Mouse (Mus musculus) embryonic stem cell, embryonic (primary cell): ENCODE measurements around the gene Kyat3.
"Not testable (repeated sequence)": the region's sequence is repeated elsewhere in the genome, so short reads cannot be mapped to it uniquely, and the experiment has no call there.

ENCODE experiments used
- CTCF ChIA-PET, 4 experiments: fragments of 300-600 bp in 2 of 4; fragments of 350-600 bp in 2 of 4; sonication (Branson Sonifier 250); formaldehyde crosslinking; loops; one replicate each; lab custom pipeline; 2022; ENCODE audit warnings: inconsistent platforms in 2 of 4; lab: Charles Lee
- POLR2A ChIA-PET, 4 experiments: fragments of 300-600 bp in 2 of 4; fragments of 350-600 bp in 2 of 4; sonication (Branson Sonifier 250); formaldehyde crosslinking; loops; one replicate each; lab custom pipeline; 2022; ENCODE audit warnings: antibody characterized with exemption in 4 of 4, inconsistent platforms in 1 of 4; lab: Charles Lee

Gene Kyat3

DNA sequence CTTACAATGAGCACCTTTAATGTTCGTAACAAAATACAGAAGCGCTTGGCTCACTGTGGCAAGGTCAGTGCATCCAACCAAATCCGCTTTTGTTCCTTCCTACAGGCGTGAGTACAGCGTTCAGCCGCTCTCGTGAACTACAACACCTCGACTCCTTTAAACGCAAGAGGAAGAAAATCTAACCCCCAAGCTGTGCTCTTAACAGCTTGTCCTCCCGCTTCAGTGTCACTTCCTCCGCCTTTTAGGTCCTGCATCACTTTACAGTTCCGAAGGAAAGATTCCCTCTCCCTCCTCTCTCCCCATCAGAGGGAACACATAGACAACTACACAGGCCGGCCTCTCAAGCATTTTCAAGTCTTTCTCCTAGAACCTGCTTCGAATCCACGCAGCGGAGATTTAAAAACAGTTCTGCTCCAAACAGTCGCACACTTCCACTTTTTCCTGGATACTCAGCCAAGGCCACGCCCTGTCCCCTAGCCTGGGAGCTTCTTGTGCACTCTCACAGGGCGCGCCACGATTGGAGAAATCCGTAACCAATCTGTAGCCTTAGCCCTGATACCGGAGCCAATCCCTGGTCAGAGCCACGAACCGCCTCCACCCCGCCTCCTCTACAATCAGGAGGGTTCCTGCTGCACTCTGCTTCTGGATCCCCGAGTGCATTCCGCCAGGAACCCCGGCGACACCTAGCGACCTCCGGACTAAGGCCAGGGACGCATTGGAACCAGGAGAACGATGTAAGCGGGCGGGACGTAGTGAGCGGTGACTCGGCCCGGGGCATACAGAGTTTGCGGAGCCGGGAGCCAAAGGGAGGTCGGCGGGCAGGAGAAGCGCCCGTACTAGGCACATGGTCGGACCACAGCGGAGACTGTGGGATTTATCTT lies at the start of gene Kyat3:
Gene Kyat3, plus strand, starts transcription at position 610 of the 881 bp plus-strand sequence.
- POLR2A ChIA-PET: interaction anchor here in 3 of 4 experiments (0.6 to 3.5 kb wide), 34 partner anchors 8 to 1503 kb away, joined by 3 to 26 read pairs (median 4); partner anchors contain the start of genes Gtf2b (in 2 of the 3) and Pkn2 (in 1 of the 3)
- CTCF ChIA-PET: interaction anchor here (0.5 to 4.7 kb wide), 15 partner anchors 8 to 1220 kb away, joined by 3 to 50 read pairs (median 4); no protein-coding TSS in a partner anchor

DNA sequence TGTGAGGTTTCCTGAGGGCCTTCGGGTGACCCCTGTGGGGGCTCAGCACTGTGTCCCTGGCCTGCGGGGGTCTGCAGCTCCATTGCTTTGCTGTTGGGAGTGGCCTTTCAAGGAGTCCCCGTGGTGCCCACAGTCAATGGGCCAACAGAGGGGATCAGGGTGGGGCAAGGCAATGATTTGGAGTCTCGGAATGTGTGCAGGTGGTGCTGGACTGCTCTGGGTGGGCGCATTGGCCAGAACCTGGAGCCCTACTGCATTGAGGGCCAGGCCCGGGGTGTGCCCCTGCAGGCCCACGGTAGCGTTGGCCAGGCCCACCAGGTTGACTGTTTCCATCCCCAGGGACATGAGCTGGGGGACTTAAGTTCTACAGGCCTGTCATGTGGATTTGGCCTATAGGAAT lies 36.1 kb upstream of the Kyat3 start:
- ChIA-PET POLR2A (no interaction called here), CTCF (no interaction called here)

DNA sequence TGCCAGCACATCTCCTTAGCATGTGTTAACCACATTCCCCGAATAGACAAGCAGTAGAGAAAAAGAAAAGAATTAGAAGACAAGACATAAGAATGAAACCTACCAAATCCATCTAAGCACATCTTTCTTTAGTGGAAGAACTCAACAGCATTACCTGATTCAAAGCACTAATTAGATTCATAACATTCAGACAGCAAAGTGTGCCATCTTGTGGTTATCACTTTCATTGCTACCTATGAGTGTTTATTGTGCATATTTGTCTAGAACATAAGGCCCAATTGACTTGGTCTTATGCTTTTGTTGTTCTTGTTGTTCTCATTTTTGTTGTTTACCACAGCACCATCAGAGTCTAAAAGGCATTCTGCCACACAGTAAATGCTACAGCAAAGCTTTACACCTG lies 26.2 kb upstream of the Kyat3 start:
- CTCF ChIA-PET: no interaction called here
- POLR2A ChIA-PET: no interaction called here

DNA sequence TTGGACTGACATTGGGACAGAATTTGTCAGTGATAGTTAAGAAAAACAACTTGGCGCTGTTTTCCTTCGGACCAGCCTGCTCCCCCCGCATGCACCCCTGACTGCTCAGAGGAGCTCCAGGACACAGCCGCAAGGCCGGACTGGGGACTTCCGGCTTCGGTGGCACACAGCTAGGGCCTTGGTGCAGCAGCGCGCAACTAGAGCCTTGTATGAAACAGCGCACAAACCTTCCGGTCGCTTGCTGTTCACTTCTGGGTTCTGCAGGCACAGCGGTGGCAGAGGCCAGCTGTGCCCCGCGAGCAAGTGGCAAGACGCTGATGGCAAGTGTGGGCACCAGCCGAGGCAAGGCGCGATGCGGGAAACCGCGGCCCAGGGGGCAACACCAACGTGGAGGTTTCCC lies 12.9 kb upstream of the Kyat3 start:
- ChIA-PET CTCF (interaction anchor here in 2 of 4 experiments (0.9 to 1.5 kb wide), 3 partner anchors 21 to 47 kb away, joined by 3 to 5 read pairs (median 4); no protein-coding TSS in a partner anchor), POLR2A (interaction anchor here (0.6 to 2.1 kb wide), 10 partner anchors 9 to 151 kb away, joined by 3 to 18 read pairs (median 4); partner anchors contain the start of gene Kyat3 (in 2 of the 4))

DNA sequence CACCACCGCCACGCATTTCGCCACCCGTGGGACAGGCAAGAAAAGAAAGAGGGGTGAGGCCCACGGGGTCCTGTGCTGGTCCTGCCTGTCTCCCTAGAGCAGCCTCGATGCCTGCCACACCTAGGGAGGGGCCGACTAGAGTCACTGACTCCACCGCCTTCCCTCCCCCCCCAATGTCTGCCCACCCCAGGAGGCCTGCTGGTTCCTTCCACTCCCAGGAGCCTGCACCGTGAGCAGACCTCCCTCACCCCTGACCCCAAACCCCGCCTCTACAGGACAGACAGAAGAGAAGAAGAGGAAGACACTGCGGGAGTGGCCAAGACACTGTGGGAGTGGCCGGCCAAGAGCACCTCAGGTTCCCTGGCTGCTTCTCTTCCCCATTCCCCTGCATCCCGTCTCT lies 12.5 kb upstream of the Kyat3 start:
- ChIA-PET POLR2A (interaction anchor here in 3 of 4 experiments (0.6 to 2.1 kb wide), 13 partner anchors 10 to 1868 kb away, joined by 3 to 18 read pairs (median 4); partner anchors contain the start of genes Kyat3 (in 3 of the 3) and Gbp7 (in 1 of the 3)), CTCF (interaction anchor here in 2 of 4 experiments (0.9 to 1.5 kb wide), 4 partner anchors 21 to 48 kb away, joined by 3 to 5 read pairs (median 4); no protein-coding TSS in a partner anchor)

DNA sequence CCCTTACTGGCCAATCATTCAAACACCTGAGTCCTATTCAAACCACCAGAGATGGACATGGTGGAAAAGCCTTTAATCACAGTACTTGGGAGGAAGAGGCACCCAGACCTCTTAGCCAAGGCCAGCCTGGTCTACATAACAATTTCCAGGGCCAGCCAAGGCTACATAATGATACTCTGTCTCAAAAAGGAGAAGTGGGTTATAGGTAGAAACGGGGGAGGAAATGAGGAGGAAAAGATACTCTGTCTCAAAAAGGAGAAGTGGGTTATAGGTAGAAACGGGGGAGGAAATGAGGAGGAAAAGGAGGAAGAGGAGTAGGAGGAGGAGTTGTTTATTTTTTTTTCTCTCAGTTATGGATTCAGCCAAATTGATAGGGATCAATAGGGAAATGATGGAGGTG lies 4.3 kb upstream of the Kyat3 start:
- POLR2A ChIA-PET: no interaction called here
- CTCF ChIA-PET: interaction anchor here in 2 of 4 experiments (0.6 to 1.0 kb wide), 2 partner anchors 12 to 13 kb away, joined by 3 read pairs; no protein-coding TSS in a partner anchor

DNA sequence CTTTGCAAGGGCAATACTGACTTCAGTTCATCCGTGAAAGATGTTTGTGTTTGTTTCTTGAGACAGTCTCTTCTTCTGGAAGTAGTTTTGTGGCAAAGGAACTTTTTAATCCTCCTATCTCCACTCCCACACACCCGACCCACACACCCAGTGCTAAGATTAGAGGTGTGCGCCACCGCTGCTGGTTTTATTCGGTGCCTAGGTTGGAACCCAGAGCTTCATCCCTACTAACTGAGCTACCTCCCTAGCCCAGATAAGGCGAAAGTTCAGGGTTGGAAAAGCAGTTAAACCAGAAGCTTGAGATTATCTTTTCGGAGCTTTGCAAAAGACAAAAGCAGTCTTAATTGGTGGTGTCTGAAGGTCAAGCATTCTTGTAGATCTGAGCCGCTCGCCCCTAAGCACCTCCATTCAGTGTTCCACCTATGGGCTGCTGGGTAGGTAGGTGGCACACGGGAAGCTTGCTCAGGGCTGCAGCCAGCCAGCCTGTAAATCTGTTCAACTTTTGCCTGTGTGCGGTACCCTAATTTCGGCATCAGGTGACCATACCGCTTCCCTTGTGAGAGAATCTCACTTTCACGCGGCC lies 647 bp downstream of the Kyat3 start:
- ChIA-PET POLR2A (interaction anchor here in 3 of 4 experiments (0.6 to 3.5 kb wide), 32 partner anchors 7 to 181 kb away, joined by 3 to 26 read pairs (median 4); partner anchors contain the start of genes Gtf2b (in 2 of the 3) and Pkn2 (in 1 of the 3)), CTCF (interaction anchor here (0.6 to 4.7 kb wide), 10 partner anchors 7 to 62 kb away, joined by 3 to 50 read pairs (median 4); no protein-coding TSS in a partner anchor)

DNA sequence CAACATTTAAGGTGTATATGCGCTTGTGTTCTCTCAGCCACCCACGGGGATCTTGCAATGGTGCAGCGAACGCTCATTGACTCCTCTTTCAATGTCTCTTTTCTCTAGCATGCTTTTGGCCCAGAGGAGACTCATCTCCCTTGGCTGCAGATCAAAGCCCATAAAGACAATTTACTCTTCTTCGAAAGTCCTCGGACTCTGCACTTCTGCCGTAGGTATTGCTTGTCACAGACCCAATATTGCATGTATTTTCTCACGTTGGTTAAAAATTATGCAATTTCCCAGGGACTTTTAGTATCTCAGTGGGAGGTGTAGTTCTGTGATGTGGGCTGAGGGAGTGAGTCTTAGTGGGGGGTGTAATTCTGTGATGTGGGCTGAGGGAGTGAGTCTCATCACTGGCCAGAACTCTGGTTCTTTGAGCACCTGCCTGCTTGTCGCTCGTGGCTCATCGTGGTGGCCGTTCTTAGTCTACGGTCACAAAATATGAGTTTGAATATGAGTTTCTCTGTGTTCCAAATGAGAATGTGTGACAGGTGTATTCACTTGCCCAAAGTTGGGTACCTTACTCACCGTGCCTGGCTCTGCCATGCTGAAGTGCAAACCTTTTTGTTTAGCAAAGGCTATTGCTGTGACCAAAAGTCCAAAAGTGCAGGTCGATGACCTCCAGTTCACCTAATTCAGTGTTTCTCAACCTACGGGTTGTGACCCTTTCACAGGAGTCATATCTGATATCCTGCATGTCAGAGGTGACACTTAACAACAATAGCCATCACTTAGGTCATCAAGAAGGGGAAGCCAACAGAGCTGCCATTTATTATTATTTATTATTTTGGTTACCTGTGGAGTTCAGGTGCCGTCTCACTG lies 6.0 kb downstream of the Kyat3 start:
- ChIA-PET CTCF (no interaction called here), POLR2A (interaction anchor here in 2 of 4 experiments (0.5 to 1.2 kb wide), 2 partner anchors 58 to 158 kb away, joined by 3 read pairs; partner anchors contain the start of gene Gtf2b (in 1 of the 2))

DNA sequence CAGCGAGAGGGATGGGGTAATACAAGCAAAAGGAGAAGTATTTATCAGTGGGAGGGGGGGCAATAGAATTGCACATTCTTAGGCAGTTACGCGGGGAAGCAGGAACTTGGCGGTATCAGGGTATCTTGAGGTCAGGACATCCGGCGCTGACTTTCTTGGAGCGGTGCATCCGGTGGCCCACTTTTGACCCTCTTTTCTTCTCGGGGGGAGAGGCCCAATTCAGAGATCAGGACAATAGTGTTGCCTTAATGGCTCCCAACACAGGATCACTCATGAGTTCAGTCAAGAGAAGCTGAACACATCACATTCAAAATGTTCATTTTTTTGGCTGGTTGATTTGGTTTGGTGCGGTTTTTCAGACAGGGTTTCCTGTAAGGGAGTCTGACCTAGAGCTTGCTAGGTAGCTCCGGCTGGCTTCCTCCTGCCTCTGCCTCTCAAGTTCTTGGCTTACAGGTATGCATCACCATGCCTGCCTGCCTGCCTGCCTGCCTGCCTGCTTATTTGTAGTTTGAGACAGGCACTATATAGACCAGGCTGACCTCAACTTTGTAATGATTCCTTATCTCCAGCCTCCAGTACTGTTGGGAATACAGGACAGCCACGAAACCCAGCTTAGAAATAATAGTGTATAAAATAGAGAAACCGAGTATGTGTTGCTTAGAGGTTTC lies 7.5 kb downstream of the Kyat3 start:
- CTCF ChIA-PET: interaction anchor here (0.6 to 3.8 kb wide), 51 partner anchors 8 to 378 kb away, joined by 3 to 64 read pairs (median 4); partner anchors contain the start of genes Kyat3 (in 4 of the 4), Gbp5 (in 2 of the 4) and Gbp7 (in 1 of the 4)
- POLR2A ChIA-PET: interaction anchor here in 3 of 4 experiments (0.7 to 1.9 kb wide), 13 partner anchors 8 to 68 kb away, joined by 3 to 14 read pairs (median 4); partner anchors contain the start of gene Kyat3 (in 2 of the 3)

DNA sequence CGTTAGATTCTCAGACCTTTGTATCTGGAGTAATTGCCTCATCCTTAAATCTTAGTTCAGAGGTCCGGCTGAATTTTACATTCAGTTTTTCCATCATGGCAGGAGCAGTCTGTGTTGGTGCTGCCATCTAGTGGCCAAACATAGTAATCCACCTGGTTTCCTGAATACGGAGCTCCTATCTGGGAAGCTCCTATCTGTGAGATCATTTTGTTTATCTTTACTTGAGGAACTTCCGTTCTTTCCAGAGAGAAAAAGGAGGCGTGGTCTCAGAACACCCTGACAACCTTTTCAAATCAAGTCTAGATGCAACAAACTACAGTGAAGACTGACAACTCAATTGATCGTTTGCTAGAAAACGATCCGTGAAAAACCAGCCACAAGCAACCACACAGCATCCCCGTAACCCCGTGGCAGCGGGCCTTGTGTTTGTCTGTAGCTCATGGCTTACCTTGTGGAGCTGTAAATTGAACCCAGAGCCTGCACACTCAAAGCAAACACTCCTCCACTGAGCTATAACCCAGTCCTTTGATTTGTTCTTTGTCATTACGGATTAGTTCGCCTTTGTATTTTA lies 8.1 kb downstream of the Kyat3 start:
- POLR2A ChIA-PET: interaction anchor here (0.5 to 1.9 kb wide), 16 partner anchors 8 to 69 kb away, joined by 3 to 14 read pairs (median 4); partner anchors contain the start of gene Kyat3 (in 2 of the 4)
- CTCF ChIA-PET: interaction anchor here (0.5 to 3.8 kb wide), 64 partner anchors 8 to 524 kb away, joined by 3 to 64 read pairs (median 4); partner anchors contain the start of genes Kyat3 (in 4 of the 4), Gbp5 (in 2 of the 4) and Gbp7 (in 1 of the 4)

DNA sequence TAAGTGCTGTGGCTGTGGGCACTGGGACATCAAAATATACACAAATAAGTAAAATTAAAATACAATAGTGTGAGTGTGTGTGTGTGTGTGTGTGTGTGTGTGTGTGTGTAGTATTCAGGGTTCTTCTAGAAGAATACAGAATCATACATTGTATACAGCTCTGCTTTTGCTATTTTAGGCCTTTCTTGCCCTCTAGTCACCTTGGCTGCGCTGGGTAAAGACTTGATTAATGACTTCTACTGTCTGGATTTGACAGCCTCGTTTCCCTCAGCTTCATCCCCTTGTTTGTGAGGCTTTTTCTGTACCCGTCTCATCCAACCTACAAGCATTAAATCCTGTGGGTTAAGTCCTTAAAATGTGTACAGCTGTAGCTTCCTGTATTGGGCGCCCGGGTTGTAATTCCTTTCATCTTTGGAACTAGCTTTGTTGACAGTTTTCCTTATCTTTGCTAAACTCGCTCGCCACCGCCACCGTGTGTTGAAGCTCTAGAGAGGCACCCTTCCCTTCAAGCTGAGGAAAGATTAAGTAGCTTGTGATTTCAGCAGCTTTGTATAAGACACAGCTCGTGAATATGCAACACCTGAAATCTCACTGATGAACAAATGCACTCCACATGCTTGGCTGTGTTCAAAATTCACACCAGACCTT lies 9.6 kb downstream of the Kyat3 start:
- ChIA-PET POLR2A (interaction anchor here in 3 of 4 experiments (0.6 to 1.6 kb wide), 8 partner anchors 9 to 171 kb away, joined by 3 to 26 read pairs (median 4); partner anchors contain the start of genes Kyat3 (in 3 of the 3), Gtf2b (in 1 of the 3) and Pkn2 (in 1 of the 3)), CTCF (interaction anchor here (0.5 to 3.8 kb wide), 29 partner anchors 9 to 220 kb away, joined by 3 to 64 read pairs (median 4); partner anchors contain the start of genes Gbp5 (in 2 of the 4) and Kyat3 (in 1 of the 4))

DNA sequence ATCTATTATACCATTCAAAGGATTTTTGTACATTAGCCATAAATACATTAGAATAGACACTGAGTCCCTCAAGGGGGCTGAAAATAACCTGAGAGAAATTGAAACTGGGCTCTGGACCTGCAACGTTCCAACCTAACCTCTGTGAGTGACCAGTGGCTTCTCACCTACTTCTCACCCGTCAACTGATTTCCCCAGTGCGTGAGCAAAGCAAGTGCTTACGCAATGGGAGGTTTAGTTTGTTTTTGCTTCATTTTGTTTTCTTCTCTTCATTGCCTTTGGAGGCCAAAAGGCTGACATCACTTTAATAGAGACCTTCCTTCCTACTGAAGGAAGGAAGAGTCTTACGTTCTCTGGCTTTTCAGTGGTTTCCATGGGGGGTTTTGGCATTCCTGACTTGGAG lies 10.5 kb downstream of the Kyat3 start:
- POLR2A ChIA-PET: interaction anchor here in 2 of 4 experiments (0.9 to 3.0 kb wide), 5 partner anchors 10 to 170 kb away, joined by 3 to 26 read pairs (median 12); partner anchors contain the start of genes Kyat3 (in 2 of the 2) and Pkn2 (in 1 of the 2)
- CTCF ChIA-PET: interaction anchor here in 3 of 4 experiments (0.6 to 3.8 kb wide), 8 partner anchors 10 to 221 kb away, joined by 3 to 50 read pairs (median 5); partner anchors contain the start of genes Gbp5 (in 1 of the 3) and Kyat3 (in 1 of the 3)

DNA sequence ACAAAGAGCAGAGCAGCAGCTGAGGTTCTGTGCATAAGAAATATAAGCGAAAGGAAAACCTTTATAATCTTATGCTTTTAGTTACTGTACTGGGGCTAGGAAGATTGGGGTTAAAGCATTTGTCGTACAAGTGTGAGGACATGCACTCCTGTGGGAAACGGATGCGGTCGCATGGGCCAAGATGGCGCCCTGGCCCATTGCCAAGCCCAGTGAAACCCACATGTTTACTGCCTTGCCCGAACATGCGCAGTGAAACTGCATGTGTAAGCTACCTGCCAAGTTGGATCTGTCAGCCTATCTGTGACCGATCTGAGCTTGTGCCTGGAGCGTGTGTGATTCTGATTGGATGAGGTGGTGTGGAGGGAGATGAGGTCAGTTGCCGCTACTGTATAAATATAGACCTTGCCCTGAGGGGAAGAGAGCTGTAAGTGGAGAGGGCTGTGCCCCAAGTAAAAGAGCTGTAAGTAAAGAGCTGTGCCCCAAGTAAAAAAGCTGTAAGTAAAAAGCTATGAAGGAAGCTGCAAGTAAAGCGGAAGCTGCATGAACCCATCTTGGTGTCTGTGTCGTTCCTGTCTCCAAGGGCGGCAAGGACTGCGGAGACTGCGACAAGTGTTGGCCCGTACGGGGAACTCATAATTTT lies 11.7 kb downstream of the Kyat3 start:
- CTCF ChIA-PET: not testable (repeated sequence)

DNA sequence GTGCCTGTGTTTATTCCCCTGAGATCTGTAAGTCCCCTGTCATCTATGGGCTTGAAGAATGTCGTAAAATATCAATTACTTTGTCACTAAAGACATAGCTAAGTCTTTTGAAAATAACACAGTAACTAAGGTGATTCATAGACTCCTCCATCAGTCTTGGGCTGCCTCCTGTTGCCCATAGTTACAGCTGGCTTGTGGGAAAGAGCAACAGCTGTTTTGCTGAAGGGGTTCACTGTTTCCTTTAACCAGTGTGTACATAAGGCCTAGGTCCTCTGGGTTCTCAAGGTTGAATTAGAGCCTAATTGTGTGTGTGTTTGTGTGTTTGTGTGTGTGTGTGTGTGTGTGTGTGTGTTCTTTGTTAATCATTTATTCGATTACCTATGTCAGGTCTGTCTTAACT lies 24.6 kb downstream of the Kyat3 start:
- POLR2A ChIA-PET: no interaction called here
- CTCF ChIA-PET: interaction anchor here in 3 of 4 experiments (0.7 to 2.3 kb wide), 3 partner anchors 8 to 17 kb away, joined by 3 to 8 read pairs (median 4); no protein-coding TSS in a partner anchor

More for the DNA sequence above, 11.7 kb downstream of the Kyat3 start:
- POLR2A ChIA-PET: interaction anchor here in 2 of 4 experiments (0.9 to 3.0 kb wide), 2 partner anchors 11 to 12 kb away, joined by 3 to 14 read pairs; partner anchors contain the start of gene Kyat3 (in 2 of the 2)
